Mouse (Mus musculus) ZHBTc4 (cell line): ENCODE data around the gene Commd7.

Source experiments
- DNase-seq: peaks from one replicate; pipeline ENCODE4 v3.0.0-alpha.2; 2011; ENCODE audit warnings: low read depth, low spot score

The Commd7 gene

DNA sequence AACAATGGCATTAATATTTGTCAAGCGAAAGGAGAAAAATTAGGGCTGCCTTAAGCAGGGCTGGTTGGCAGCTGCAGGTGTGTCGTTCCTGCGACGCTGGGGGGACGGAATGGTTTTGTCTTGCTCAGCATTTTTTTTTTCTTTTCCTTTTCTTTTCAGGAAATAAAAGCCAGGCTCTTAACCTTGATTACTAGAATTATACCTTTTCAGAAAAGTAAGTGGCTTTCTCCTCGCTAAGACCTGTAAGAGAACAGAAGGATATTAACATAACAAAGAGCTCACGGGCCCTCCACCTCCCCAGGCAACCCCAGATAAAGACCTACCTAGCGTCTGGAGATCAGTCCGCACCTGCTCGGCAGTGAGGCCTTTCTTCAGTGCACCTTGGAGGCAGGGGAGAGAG lies 10.1 kb downstream of the Commd7 start:
- DNase-seq = peak; percentile 80

GRCm38 (mm10) chr2:153618889-153619288 lies 13.7 kb downstream of the Commd7 start:
- DNase-seq = no peak

DNA sequence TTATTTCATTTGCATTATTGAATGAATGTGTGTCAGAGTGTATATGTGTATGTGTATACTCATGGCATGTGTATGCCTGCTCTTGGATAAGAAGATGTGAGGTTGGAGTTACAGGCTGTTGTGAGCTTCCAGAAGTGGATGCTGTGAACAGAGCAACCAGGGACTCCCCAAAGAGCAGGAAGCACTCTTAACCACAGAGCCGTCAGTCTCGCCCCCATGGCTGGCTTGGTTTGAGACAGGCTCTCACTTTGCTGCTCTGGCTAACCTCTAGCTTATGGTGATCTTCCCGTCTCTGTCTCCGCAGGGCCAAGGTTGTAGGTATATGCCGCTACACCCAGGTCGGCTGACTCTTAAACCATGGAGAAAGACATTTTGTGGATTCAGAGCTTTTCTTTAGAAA lies 14.1 kb downstream of the Commd7 start:
- DNase-seq = no peak

DNA sequence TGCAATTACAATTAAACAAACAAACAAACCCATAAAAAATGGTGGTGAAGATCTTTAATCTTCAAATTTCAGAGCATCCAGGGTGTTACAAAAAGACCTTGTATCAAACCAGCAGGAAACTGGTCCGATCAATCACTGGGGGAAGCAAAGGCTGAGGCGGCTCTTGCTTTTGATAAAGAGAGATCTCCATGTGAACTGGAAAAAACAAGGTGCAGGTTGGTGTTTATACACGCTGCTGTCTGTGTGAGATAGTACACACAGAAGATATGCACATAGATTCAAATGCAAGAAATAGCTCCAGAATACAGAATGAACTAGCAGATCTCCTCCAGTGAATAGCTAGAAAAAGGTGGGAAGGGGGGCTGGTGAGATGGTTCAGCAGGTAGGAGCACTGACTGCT lies 15.7 kb downstream of the Commd7 start:
- no peak for DNase-seq

DNA sequence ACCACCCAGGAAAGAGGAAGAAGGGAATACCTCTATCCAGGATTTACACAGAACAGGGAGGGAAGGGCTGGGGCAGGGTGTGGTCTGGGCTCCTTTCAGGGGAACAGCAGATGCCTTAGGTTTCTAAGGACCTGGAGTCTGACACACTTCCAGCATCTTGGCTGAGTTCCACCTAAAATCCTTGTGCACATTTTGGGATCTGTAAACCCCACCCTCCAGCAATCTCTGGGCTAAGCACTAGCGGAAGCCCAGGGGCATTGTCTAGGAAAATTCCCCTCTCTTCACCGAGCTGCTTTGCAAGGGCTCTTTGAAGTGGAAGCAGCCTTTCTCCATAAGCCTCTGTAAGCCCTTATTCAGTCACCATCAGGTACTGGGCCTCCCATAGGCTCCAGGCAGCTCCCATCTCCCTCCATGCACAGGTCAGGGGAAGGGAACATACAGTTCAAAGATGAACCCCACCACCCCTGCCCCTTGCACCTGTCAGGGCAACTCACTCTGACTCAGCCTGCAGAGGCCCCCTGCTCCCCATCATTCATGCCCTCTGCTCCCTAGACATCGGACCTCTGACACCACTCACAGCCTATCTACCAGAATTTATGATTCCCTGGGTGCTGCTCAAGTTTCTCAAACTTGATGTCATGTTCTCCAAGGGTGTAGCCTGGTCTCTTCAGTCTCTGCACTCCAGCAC lies 19.8 kb downstream of the Commd7 start:
- peak; percentile 93 for DNase-seq

- DNase-seq = peak; percentile 94
Observed at GRCm38 (mm10) chr2:153611743-153612142, 20.8 kb downstream of the Commd7 start.

DNA sequence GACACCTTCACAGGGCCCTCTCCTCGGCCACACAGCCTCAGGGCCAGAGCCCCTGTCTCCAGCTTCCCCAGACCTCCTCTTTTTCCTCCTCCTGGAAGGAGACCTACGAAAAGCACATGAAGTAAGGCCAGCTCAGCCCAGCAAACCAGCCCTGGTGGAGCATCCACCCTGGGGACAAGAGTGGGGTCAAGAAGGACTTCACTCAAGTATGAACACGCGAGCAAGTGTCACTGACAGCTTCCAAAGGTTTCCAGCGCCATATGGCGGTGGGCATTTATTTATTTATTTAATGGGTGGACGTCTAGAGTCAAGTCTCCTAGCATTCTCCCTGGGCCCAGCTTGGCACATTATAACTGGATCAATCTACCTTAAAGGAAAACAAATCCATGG lies 21.3 kb downstream of the Commd7 start:
- no peak for DNase-seq

DNA sequence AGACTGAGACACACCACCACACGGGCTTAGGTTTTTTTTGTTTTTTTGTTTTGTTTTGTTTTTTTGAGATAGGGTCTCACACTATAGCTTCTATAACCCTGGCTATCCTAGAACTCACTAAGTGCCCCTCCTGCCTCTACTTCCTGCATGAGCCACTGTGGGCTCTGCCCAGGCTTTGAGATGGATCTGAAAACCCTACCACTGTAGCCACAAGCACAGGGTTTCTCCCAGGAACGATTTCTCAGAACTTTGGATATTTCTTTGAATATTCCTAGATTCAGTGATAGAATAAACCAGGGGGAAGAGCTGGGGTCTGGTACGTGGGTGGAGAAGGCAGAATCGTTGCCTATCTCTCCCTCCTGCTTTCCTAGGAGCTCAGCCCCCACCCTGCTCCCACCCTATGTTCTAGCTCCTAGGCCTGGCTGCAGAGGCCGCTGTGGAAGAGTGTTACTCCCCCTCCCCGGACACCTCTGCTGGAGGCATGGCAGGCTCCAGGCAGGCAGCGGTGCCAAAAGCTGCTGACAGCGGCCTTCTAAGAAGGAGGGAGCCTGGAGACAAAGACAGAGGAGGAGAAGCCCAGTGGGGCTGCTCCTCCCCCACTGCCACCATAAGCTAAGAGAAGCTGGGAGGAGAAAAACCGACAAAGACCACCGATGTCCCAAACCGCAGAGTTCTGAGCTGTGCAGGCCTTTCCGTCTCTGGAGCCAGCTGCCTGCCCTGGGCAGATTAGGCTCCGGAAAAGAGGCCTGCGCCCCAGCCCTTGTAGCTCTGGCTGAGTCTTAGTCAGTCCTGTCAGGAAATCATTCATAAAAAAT lies 21.9 kb downstream of the Commd7 start:
- peak; percentile 63 for DNase-seq

- DNase-seq = peak; percentile 93
Observed at GRCm38 (mm10) chr2:153609548-153609947, 23.0 kb downstream of the Commd7 start.

DNA sequence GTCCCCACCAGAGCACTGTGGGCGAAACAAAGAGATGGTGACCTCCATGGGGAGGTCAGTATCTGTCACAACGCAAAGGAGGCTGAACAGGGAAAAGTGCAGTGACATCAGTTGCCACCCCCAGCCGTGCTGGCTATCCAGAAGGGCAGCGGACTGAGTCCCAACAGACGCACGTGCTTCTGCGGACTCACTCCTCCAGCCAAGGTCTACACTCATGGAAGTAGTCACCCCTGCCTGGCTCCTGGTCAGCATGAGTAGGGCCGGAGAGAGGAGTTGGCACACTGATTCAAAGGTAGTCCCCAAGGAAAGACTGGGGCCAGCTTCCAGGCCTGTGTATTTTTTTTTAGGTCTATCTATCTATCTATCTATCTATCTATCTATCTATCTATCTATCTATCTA lies 23.5 kb downstream of the Commd7 start:
- DNase-seq = no peak

DNA sequence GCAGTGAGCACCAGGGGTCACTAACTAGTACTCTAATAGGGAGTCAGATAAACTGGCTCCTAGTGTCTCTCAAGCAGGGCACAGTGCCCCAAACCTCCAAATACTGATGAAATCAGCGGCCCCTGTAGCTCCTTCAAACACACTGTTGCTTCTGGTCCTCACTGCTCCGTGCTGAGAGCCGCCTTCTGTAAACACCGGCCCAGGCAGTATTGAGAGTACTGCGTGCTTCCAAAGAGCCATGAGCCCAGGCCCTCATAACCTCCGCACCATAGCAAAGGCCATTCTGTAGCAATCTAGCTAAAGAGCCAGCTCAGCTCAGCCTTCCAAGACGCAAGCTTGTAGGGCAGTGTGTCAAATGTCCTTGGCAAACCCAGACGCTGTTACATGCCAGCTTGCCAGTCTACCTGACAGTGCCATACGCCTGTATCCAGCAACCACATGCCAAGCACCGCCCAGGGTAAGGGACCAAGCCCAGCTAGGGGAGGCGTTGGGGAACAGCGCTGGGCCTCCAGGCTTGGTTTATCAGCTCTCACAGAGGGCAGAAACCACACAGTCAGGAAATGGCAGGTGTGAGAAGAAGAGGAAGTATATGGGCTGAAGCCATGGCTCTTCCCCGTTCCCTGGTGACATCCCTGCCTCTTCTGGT lies 24.6 kb downstream of the Commd7 start:
- DNase-seq = no peak

- DNase-seq = peak; percentile 85
Observed at GRCm38 (mm10) chr2:153606421-153606820, 26.2 kb downstream of the Commd7 start.

DNA sequence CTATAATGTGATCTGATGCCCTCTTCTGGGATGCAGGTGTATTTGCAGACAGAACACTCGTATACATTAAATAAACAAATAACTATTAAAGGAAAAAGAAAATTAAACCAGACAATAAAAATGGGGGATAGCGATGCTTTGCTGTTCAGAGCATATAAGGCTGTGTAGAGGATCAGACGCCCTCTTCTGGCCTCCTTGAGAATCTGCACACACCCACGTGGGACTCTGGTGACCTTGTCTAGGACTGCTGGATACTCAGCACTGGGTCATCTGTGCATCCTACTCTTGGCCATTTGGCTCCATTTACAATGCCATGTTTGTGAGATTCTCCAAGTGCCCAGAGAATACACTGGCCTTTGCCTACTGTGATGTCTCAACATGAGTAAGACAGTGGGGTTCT lies 28.9 kb downstream of the Commd7 start:
- DNase-seq = peak; percentile 83

GRCm38 (mm10) chr2:153600667-153601648 lies 31.6 kb downstream of the Commd7 start:
- peak; percentile 67 for DNase-seq

DNA sequence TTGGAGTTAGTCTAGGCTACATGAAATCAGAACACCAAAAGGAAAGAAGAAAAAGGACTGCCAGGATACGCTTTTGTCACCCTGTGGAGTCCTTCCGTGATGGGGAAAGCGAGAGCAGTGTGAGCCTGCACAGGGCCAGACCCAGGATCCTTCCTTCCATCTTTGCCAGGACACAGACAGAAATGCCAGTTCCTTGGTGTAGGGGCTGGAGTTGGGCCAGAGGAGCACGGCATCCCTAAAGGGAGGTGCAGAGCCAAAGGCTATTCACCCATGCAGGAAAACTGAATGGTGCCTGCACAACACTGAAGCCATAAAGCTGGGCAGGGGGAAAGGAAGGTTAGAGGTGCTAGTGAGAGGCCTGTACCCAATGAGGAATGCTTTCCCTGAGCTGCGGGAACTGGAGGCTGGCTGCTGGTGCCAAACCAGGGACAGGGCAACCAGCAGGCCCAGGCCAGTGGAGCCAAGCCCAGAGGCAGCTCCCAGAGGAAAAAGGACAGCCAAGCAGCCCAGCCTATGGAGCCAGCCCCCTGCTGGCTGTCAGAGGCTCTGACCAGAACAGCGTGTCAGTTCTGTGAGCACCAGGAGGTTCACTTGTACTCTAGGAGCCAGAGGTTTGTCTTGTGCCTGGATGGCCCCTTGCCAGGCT lies 32.4 kb downstream of the Commd7 start:
- DNase-seq = peak; percentile 79

- no peak for DNase-seq
Observed at GRCm38 (mm10) chr2:153597626-153598025, 35.0 kb downstream of the Commd7 start.

GRCm38 (mm10) chr2:153597014-153597413 lies 35.6 kb downstream of the Commd7 start:
- DNase-seq = no peak

GRCm38 (mm10) chr2:153594998-153595397 lies 37.6 kb downstream of the Commd7 start:
- peak; percentile 85 for DNase-seq

- peak; percentile 58 for DNase-seq
Observed at GRCm38 (mm10) chr2:153593186-153593585, 39.4 kb downstream of the Commd7 start.

GRCm38 (mm10) chr2:153592056-153593014 lies 40.2 kb downstream of the Commd7 start:
- DNase-seq = no peak
